Mouse (Mus musculus): ENCODE measurements around the gene Tex264.

- TF ChIP-seq POU5F1 (IDR thresholded peaks at IDR 0.05; ENCODE audit: borderline replicate concordance, low read length) (no peak), CTCF (conservative IDR thresholded peaks at IDR 0.05; ENCODE audit: low read length) (no peak), NANOG (IDR thresholded peaks at IDR 0.05; ENCODE audit: borderline replicate concordance, low read length) (no peak)
Measured at GRCm38 (mm10) chr9:106659935-106660334, 25.8 kb downstream of the Tex264 start.

Measured in E14TG2a.4 (cell line).